Mouse (Mus musculus) urinary bladder, adult 2 months (tissue): Measurements from ENCODE around the gene Adamts2. TPM values are rescaled to one million over a fixed set of nuclear protein-coding genes. Genes with fewer than 3 reads are reported as not detected.

Experiments used
- DNase-seq: peaks from one replicate; pipeline ENCODE4 v3.0.0; 2022; ENCODE audit warnings: low spot score
- polyA plus RNA-seq: library from polyadenylated mRNA; depleted of rRNA; stranded (reverse); fragments of >200 nt; gene quantifications from 2 replicates; pipeline ENCODE4 v1.2.3, GENCODE M21; 2012; rRNA removed

Adamts2 gene
- 30.9 and 45.5 TPM in 2 replicates for polyA plus RNA-seq

GRCm38 (mm10) chr11:50601641-50602355 lies at the start of gene Adamts2:
TSS of gene Adamts2 (plus strand) at chr11:50602084.
- DNase-seq, result peak; percentile 62

- no peak for DNase-seq
These were observed 44.8 kb upstream of the Adamts2 start for GRCm38 (mm10) chr11:50557064-50557463.

- no peak for DNase-seq
These were observed 42.8 kb upstream of the Adamts2 start for GRCm38 (mm10) chr11:50559108-50559507.

- no peak for DNase-seq
These were observed 36.2 kb upstream of the Adamts2 start for GRCm38 (mm10) chr11:50565466-50566211.

- DNase-seq, result no peak
These were observed 30.4 kb upstream of the Adamts2 start for GRCm38 (mm10) chr11:50571448-50571847.

- no peak for DNase-seq
These were observed 25.4 kb upstream of the Adamts2 start for GRCm38 (mm10) chr11:50576521-50576920.

GRCm38 (mm10) chr11:50587026-50587425 lies 14.9 kb upstream of the Adamts2 start:
- no peak for DNase-seq

- no peak for DNase-seq
These were observed 14.1 kb upstream of the Adamts2 start for GRCm38 (mm10) chr11:50587787-50588186.

GRCm38 (mm10) chr11:50589060-50589459 lies 12.8 kb upstream of the Adamts2 start:
- no peak for DNase-seq

GRCm38 (mm10) chr11:50591053-50591452 lies 10.8 kb upstream of the Adamts2 start:
- DNase-seq, result no peak

GRCm38 (mm10) chr11:50592892-50593553 lies 8.9 kb upstream of the Adamts2 start:
- DNase-seq, result no peak

GRCm38 (mm10) chr11:50596571-50596970 lies 5.3 kb upstream of the Adamts2 start:
- no peak for DNase-seq

- DNase-seq, result no peak
These were observed 2.7 kb upstream of the Adamts2 start for GRCm38 (mm10) chr11:50599156-50599555.

GRCm38 (mm10) chr11:50602356-50603081 lies 635 bp downstream of the Adamts2 start:
- DNase-seq, result no peak

GRCm38 (mm10) chr11:50603082-50603910 lies 1.4 kb downstream of the Adamts2 start:
- peak; percentile 46 for DNase-seq

- DNase-seq, result no peak
These were observed 2.5 kb downstream of the Adamts2 start for GRCm38 (mm10) chr11:50604371-50604770.

- DNase-seq, result no peak
These were observed 9.3 kb downstream of the Adamts2 start for GRCm38 (mm10) chr11:50611181-50611580.

- no peak for DNase-seq
These were observed 15.2 kb downstream of the Adamts2 start for GRCm38 (mm10) chr11:50617015-50617543.

GRCm38 (mm10) chr11:50620926-50621325 lies 19.0 kb downstream of the Adamts2 start:
- DNase-seq, result no peak

GRCm38 (mm10) chr11:50621364-50621763 lies 19.5 kb downstream of the Adamts2 start:
- no peak for DNase-seq

GRCm38 (mm10) chr11:50622238-50622726 lies 20.4 kb downstream of the Adamts2 start:
- no peak for DNase-seq
